Mouse (Mus musculus) B cell, adult 67 days (primary cell): ENCODE results near the gene Ms4a6c. TPM values are rescaled to one million over a fixed set of nuclear protein-coding genes. Genes with fewer than 3 reads are reported as not detected.

Source experiments
- total RNA-seq, 2 experiments: library from RNA; stranded (reverse); gene quantifications; 4 replicates each; pipeline ENCODE4 v1.2.4; 2023

Ms4a6c gene
- 10 to 100 TPM; 17.6 to 24.1 TPM for total RNA-seq

GRCm38 (mm10) chr19:11469215-11469614 lies at the start of gene Ms4a6c:
TSS of gene Ms4a6c (plus strand) at chr19:11469366.

DNA sequence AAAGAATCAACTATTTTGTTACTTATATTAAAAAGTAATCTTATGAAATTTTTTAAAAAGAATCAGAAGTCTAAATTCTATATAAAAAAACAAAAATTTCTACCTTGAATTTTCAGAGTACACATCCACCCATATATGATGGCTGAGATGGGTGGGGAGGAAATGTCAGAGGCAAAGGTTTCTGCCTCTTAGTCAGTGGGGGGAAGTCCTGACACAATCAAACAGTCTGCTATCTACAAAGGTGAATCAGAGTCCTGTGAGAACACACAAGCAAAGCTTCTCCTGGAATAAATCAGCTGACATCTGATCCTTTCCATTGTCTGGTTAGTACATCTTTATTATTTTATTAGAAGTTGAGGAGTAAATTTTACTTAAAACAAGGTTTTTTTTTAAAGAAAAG lies 25.8 kb upstream of the Ms4a6c start, which contains the start of gene Ms4a4b:
Gene Ms4a4b (plus strand): TSS at position 216 of the 400 bp plus-strand sequence.

GRCm38 (mm10) chr19:11485746-11486145 lies 16.6 kb downstream of the Ms4a6c start, which contains the start of gene Gm8369:
TSS of gene Gm8369 (plus strand) at chr19:11485938.

GRCm38 (mm10) chr19:11516246-11516645 lies 47.1 kb downstream of the Ms4a6c start, which contains the start of gene Ms4a6b:
TSS of gene Ms4a6b (plus strand) at chr19:11516512.

Other genes starting within 250 kb of the Ms4a6c start
- gene Ms4a12, start 236.9 kb upstream of the Ms4a6c start, total RNA-seq = 1 to 10 TPM in 1 of 2 experiments, under 1 TPM in 1; 0.78 to 1.9 TPM
- 100 to 1,000 TPM; 808 to 821 TPM for gene Ms4a1, start 203.1 kb upstream of the Ms4a6c start, total RNA-seq
- gene Ms4a5, start 185.5 kb upstream of the Ms4a6c start, total RNA-seq = not detected
- gene Ms4a14, start 154.9 kb upstream of the Ms4a6c start, total RNA-seq = 1 to 10 TPM in 1 of 2 experiments, under 1 TPM in 1; 0.62 to 1.1 TPM
- gene Ms4a7, start 133.2 kb upstream of the Ms4a6c start, total RNA-seq = 1 to 10 TPM; 2.4 to 4.7 TPM
- gene Ms4a4a, start 93.8 kb upstream of the Ms4a6c start, total RNA-seq = 1 to 10 TPM in 1 of 2 experiments, not detected in 1; 2.4 TPM
- 100 to 1,000 TPM; 169 to 245 TPM for gene Ms4a4c, start 64.6 kb upstream of the Ms4a6c start, total RNA-seq
- 10 to 100 TPM; 28.9 to 36.1 TPM for gene Ms4a4b, start 25.8 kb upstream of the Ms4a6c start, total RNA-seq
- 100 to 1,000 TPM; 170 to 202 TPM for gene Gm8369, start 16.6 kb downstream of the Ms4a6c start, total RNA-seq
- gene Ms4a6b, start 47.1 kb downstream of the Ms4a6c start, total RNA-seq = 10 to 100 TPM; 87.9 to 94.8 TPM
- gene Ms4a4d, start 67.4 kb downstream of the Ms4a6c start, total RNA-seq = not detected
- gene Ms4a6d, start 135.5 kb downstream of the Ms4a6c start, total RNA-seq = 1 to 10 TPM; 3.4 to 3.8 TPM
- not detected for gene Ms4a2, start 154.4 kb downstream of the Ms4a6c start, total RNA-seq
- gene Ms4a3, start 171.5 kb downstream of the Ms4a6c start, total RNA-seq = not detected
- 1 to 10 TPM in 1 of 2 experiments, not detected in 1; 1.5 TPM for gene Oosp2, start 191.2 kb downstream of the Ms4a6c start, total RNA-seq
- 1 to 10 TPM in 1 of 2 experiments, under 1 TPM in 1; 0.93 to 1.2 TPM for gene Oosp1, start 221.8 kb downstream of the Ms4a6c start, total RNA-seq
- gene Oosp3, start 227.7 kb downstream of the Ms4a6c start, total RNA-seq = not detected